8 mouse cellular contexts compared by ENCODE assay signal in genomic region chr7:30280670-30281138, GRCm38 (mm10). TPM values are rescaled to one million over a fixed set of nuclear protein-coding genes. Genes with fewer than 3 reads are reported as not detected.
DNase-seq lines count a peak whose midpoint lies in the region; ATAC-seq lines count a peak whose summit lies in the region.

No protein-coding gene starts in this region.

- peak; percentile 94 for DNase-seq in Muller cell, postnatal 12 days (ENCODE audit: inconsistent ontology term)
- peak; percentile 92 for DNase-seq in cerebellum, adult 9-11 months
- DNase-seq in frontal cortex, adult 2 months (ENCODE audit: extremely low spot score in 1 of 2, low spot score in 1 of 2) = peak; percentile 83 to 88
- peak; percentile 89 for DNase-seq in hindbrain, embryonic 11.5 days (ENCODE audit: low spot score)
- DNase-seq in layer of hippocampus, postnatal 10 days (ENCODE audit: low spot score in 2 of 2) = peak; percentile 83 to 89
- peak; percentile 96 for DNase-seq in lung, postnatal 10 days
- DNase-seq in ovary, postnatal 36 days (ENCODE audit: low spot score) = peak; percentile 79
- DNase-seq in thymus, postnatal 25 days = peak; percentile 74

- H3K9ac ChIP-seq in hindbrain, embryonic 11.5 days (ENCODE audit: low read depth, low read length) = peak overlapping the region; percentile 59

- peak overlapping the region; percentile 79 for H3K4me2 ChIP-seq in hindbrain, embryonic 11.5 days (replicated peaks; ENCODE audit: low read depth, low read length)

- H3K36me3 ChIP-seq in hindbrain, embryonic 11.5 days (ENCODE audit: control insufficient read depth, insufficient read depth, low read length) = no peaks in the 10 kb centered on the region

- H3K27ac ChIP-seq in hindbrain, embryonic 11.5 days (ENCODE audit: low read depth, low read length) = peak overlapping the region; percentile 84

- ATAC-seq in hindbrain, embryonic 11.5 days (ENCODE audit: low FRiP score) = peak; percentile 87

- H3K4me3 ChIP-seq in hindbrain, embryonic 11.5 days (ENCODE audit: low read depth, low read length) = peak overlapping the region; percentile 67

- no peaks in the 10 kb centered on the region for H3K9me3 ChIP-seq in hindbrain, embryonic 11.5 days (ENCODE audit: control insufficient read depth, low read length)

- H3K27me3 ChIP-seq in hindbrain, embryonic 11.5 days (ENCODE audit: control insufficient read depth, insufficient read depth, low read length) = no peaks in the 10 kb centered on the region

- no peaks in the 10 kb centered on the region for H3K4me1 ChIP-seq in hindbrain, embryonic 11.5 days (replicated peaks; ENCODE audit: control insufficient read depth, insufficient read depth, low read length)

- WGBS in hindbrain, embryonic 11.5 days = under 1% methylated on average over 20 of the region's 20 CpGs

RNA-seq across cellular contexts. Expression of gene Wdr62, which starts 0.5 kb away (rescaled TPM):
- 3.9 and 5.6 TPM in 2 replicates for polyA plus RNA-seq in frontal cortex, adult 2 months (2012; rRNA removed)
- polyA plus RNA-seq in hindbrain, embryonic 11.5 days (2014; fragmentation: Nextera tagmentation; extraction: Ambion mirVana) = 5.9 and 8.5 TPM in 2 replicates
- 1 to 10 TPM; 2.5 to 4.5 TPM for total RNA-seq in layer of hippocampus, postnatal 10 days (2021)

RNA-seq across cellular contexts. Expression of gene Thap8, which starts 0.8 kb away (rescaled TPM):
- 0.15 and 0.22 TPM in 2 replicates for polyA plus RNA-seq in frontal cortex, adult 2 months (2012; rRNA removed)
- polyA plus RNA-seq in hindbrain, embryonic 11.5 days (2014; fragmentation: Nextera tagmentation; extraction: Ambion mirVana) = 0.25 and 0.32 TPM in 2 replicates
- under 1 TPM in 1 of 2 experiments, not detected in 1; 0.27 TPM for total RNA-seq in layer of hippocampus, postnatal 10 days (2021)

RNA-seq across cellular contexts. Expression of gene Clip3, which starts 10.8 kb away (rescaled TPM):
- 354 and 373 TPM in 2 replicates for polyA plus RNA-seq in frontal cortex, adult 2 months (2012; rRNA removed)
- 66.7 and 78.4 TPM in 2 replicates for polyA plus RNA-seq in hindbrain, embryonic 11.5 days (2014; fragmentation: Nextera tagmentation; extraction: Ambion mirVana)
- 100 to 1,000 TPM; 572 to 600 TPM for total RNA-seq in layer of hippocampus, postnatal 10 days (2021)

RNA-seq across cellular contexts. Expression of gene Alkbh6, which starts 27.8 kb away (rescaled TPM):
- 132 TPM in 2 replicates for polyA plus RNA-seq in frontal cortex, adult 2 months (2012; rRNA removed)
- polyA plus RNA-seq in hindbrain, embryonic 11.5 days (2014; fragmentation: Nextera tagmentation; extraction: Ambion mirVana) = 82.1 and 85.2 TPM in 2 replicates
- total RNA-seq in layer of hippocampus, postnatal 10 days (2021) = 10 to 100 TPM; 41.6 to 45.5 TPM

RNA-seq across cellular contexts. Expression of gene Syne4, which starts 33.9 kb away (rescaled TPM):
- 27.6 and 29.9 TPM in 2 replicates for polyA plus RNA-seq in frontal cortex, adult 2 months (2012; rRNA removed)
- 17.4 and 18.7 TPM in 2 replicates for polyA plus RNA-seq in hindbrain, embryonic 11.5 days (2014; fragmentation: Nextera tagmentation; extraction: Ambion mirVana)
- total RNA-seq in layer of hippocampus, postnatal 10 days (2021) = 1 to 10 TPM; 3.2 to 6.4 TPM

Comparison
In these comparisons a context has a peak if more than half of its experiments do, and no peak if none do; other contexts are left out.
1. Peak in every context shown above with its lines: DNase-seq, ATAC-seq, H3K4me3 ChIP-seq and H3K27ac ChIP-seq.